Mouse (Mus musculus) adrenal gland, adult 8-10 months (tissue): ENCODE data around the gene Tll1. TPM values are rescaled to one million over a fixed set of nuclear protein-coding genes. Genes with fewer than 3 reads are reported as not detected.
"Not testable (repeated sequence)": the region's sequence is repeated elsewhere in the genome, so short reads cannot be mapped to it uniquely, and the experiment has no call there.

Experiments
- DNase-seq: peaks from one replicate; pipeline ENCODE4 v3.0.0; 2022
- total RNA-seq, 4 experiments: library from RNA; stranded (reverse); gene quantifications; 2 replicates each; pipeline ENCODE4 v1.2.4; 2022

Gene Tll1
- total RNA-seq, 4 experiments from 2014 or later = 2.9 to 4.9 (median 4.4) TPM

GRCm38 (mm10) chr8:64057571-64057970, 148.5 kb downstream of the Tll1 start:
- DNase-seq = no peak

- DNase-seq = no peak
Measured at GRCm38 (mm10) chr8:64048556-64048955, 157.5 kb downstream of the Tll1 start.

GRCm38 (mm10) chr8:64047963-64048505, 158.0 kb downstream of the Tll1 start:
- no peak for DNase-seq

GRCm38 (mm10) chr8:64041303-64041884, 164.7 kb downstream of the Tll1 start:
- no peak for DNase-seq

GRCm38 (mm10) chr8:64030672-64031385, 175.2 kb downstream of the Tll1 start:
- DNase-seq = no peak

GRCm38 (mm10) chr8:64030081-64030480, 176.0 kb downstream of the Tll1 start:
- no peak for DNase-seq

- no peak for DNase-seq
Measured at GRCm38 (mm10) chr8:64029525-64029924, 176.5 kb downstream of the Tll1 start.

GRCm38 (mm10) chr8:64024359-64024758, 181.7 kb downstream of the Tll1 start:
- DNase-seq = no peak

GRCm38 (mm10) chr8:64023579-64023978, 182.5 kb downstream of the Tll1 start:
- no peak for DNase-seq

GRCm38 (mm10) chr8:64023027-64023426, 183.0 kb downstream of the Tll1 start:
- DNase-seq = no peak

- DNase-seq = not testable (repeated sequence)
Measured at GRCm38 (mm10) chr8:63970612-63971391, 235.3 kb downstream of the Tll1 start.
